Mouse (Mus musculus): ENCODE measurements around the gene Rps27l. TPM values are rescaled to one million over a fixed set of nuclear protein-coding genes. Genes with fewer than 3 reads are reported as not detected.

Rps27l gene
- total and polyA plus RNA-seq, 3 experiments, result 469 to 502 TPM; not detected in 1

DNA sequence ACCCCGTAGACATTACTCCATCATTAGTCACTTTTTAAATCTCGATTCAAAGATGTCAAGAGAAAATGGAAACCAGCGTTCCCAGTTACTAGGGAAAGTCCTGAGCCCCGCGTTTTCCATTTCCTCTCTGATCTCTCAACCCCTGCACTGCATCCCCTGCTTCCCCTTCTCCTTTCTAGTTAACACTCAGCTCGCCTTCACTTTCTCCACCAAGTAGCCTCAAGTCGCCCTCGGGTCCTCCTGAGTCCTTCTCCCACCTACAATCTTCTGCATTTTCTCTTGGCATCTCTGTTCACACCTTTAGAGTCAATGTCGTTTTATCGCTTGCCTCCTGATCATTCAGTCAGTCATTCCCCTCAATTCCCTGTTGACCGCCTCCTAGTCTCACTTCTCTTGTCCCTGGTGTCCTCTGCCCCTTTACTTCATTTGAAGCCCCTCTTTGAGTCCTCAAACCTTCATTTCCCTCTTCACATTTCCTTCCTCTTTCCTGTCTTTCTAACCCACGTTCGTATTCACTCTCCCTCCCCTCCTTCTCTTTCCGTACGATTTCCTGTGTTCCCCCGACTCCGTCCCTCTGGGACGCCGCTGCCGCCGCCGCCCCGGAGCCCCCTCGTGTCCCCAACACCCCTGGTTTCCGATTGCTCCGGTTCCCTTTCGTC is 27.1 kb upstream of the Rps27l start:
- H3K27me3 ChIP-seq (ENCODE audit: control insufficient read depth in 1 of 2, insufficient read depth in 2 of 2, low read length in 2 of 2), result no peaks in the 10 kb centered on the region
- H3K9me3 ChIP-seq (replicated peaks; ENCODE audit: insufficient read depth, low read length), result no peaks in the 10 kb centered on the region
- H3K4me1 ChIP-seq (ENCODE audit: control insufficient read depth in 1 of 2, insufficient read depth in 2 of 2, low read length in 2 of 2), result peaks cover 35 to 36% of the 10 kb centered on the region in 2 experiments
- DNase-seq (ENCODE audit: low read depth, low spot score), result peak; percentile 62
- peak overlapping the region; percentile 85 for H3K9ac ChIP-seq (ENCODE audit: control insufficient read depth, low read depth, low read length, poor library complexity, severe bottlenecking)
- peak overlapping the region; percentile 67 to 69 for H3K4me3 ChIP-seq (ENCODE audit: control insufficient read depth in 1 of 2, insufficient read depth in 1 of 2, low read depth in 2 of 2, low read length in 2 of 2)
- peak overlapping the region; percentile 57 for H3K27ac ChIP-seq (ENCODE audit: control insufficient read depth, low read depth, low read length)
- TF ChIP-seq MYC (IDR thresholded peaks at IDR 0.05; ENCODE audit: low read depth, low read length) (no peak), GATA1 (IDR thresholded peaks at IDR 0.05; ENCODE audit: low read depth, low read length) (no peak), JUND (IDR thresholded peaks at IDR 0.05; ENCODE audit: low read depth, low read length) (no peak), ZMIZ1 (IDR thresholded peaks at IDR 0.05; ENCODE audit: low read depth, low read length) (no peak), ELF1 (IDR thresholded peaks at IDR 0.05; ENCODE audit: low read depth, low read length) (0 out of 2 replicates have a peak, but pooled peaks have one; percentile 25)
- peaks cover 27% of the 10 kb centered on the region for H3K79me2 ChIP-seq (ENCODE audit: control insufficient read depth, insufficient read depth, low read length, poor library complexity)
- peaks cover 0 to 54% of the 10 kb centered on the region in 2 experiments; a peak in 2 of 4 replicates for H3K36me3 ChIP-seq (ENCODE audit: control insufficient read depth in 1 of 2, insufficient read depth in 2 of 2, low read length in 2 of 2)

DNA sequence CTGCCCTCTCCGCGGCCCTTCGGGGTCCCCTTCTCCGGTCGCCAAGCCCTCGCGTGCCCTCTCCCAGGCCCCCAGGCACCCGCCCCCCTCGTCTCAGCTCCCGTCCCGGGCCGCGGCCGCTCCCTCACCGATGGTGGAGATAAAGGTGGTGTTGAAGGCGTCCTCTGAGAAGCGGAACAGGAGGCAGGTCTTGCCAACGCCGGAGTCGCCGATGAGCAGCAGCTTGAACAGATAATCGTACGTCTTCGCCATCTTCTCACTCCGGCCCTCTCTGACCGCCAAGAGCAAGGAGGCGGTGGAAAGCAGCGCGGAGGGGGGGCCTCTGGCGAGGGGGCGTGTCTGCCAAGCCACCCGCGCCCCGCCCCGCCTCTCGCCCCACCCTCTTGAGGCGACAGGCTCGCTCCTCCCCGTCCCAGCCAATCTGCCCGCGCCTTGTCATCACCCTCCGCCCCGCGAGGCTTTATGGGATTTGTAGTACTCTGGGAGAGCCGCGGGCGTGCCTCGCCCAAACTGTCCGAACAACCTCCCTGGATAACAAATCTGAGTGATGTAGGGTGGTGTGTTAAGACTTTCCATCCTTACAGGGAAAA is 26.4 kb upstream of the Rps27l start, which contains the start of gene Rab8b:
Gene Rab8b (minus strand): TSS at position 306 of the 590 bp plus-strand sequence.
- Histone ChIP-seq H3K36me3 (ENCODE audit: control insufficient read depth in 1 of 2, insufficient read depth in 2 of 2, low read length in 2 of 2) (peaks cover 0 to 47% of the 10 kb centered on the region in 2 experiments; a peak in 2 of 4 replicates), H3K4me3 (ENCODE audit: control insufficient read depth in 1 of 2, insufficient read depth in 1 of 2, low read depth in 2 of 2, low read length in 2 of 2) (peak within 1 kb of the TSS; percentile 67 to 69), H3K27me3 (ENCODE audit: control insufficient read depth in 1 of 2, insufficient read depth in 2 of 2, low read length in 2 of 2) (no peaks in the 10 kb centered on the region), H3K27ac (ENCODE audit: control insufficient read depth, low read depth, low read length) (peak within 1 kb of the TSS; percentile 57), H3K4me1 (ENCODE audit: control insufficient read depth in 1 of 2, insufficient read depth in 2 of 2, low read length in 2 of 2) (peaks cover 29 to 30% of the 10 kb centered on the region in 2 experiments), H3K79me2 (ENCODE audit: control insufficient read depth, insufficient read depth, low read length, poor library complexity) (peaks cover 22% of the 10 kb centered on the region), H3K9me3 (replicated peaks; ENCODE audit: insufficient read depth, low read length) (no peaks in the 10 kb centered on the region), H3K9ac (ENCODE audit: control insufficient read depth, low read depth, low read length, poor library complexity, severe bottlenecking) (peak within 1 kb of the TSS; percentile 85)
- peak; percentile 97 for DNase-seq (ENCODE audit: low read depth, low spot score)
- TF ChIP-seq MYC (IDR thresholded peaks at IDR 0.05; ENCODE audit: low read depth, low read length) (no peak), RAD21 (IDR thresholded peaks at IDR 0.05; ENCODE audit: low read depth, low read length) (no peak), USF1 (IDR thresholded peaks at IDR 0.05; ENCODE audit: low read depth, low read length) (no peak), BHLHE40 (IDR thresholded peaks at IDR 0.05; ENCODE audit: borderline replicate concordance, low read depth, low read length) (no peak), MYB (IDR thresholded peaks at IDR 0.05; ENCODE audit: low read depth, low read length) (no peak), NELFE (IDR thresholded peaks at IDR 0.05; ENCODE audit: low read depth, low read length) (peak; percentile 78), MAFK (IDR thresholded peaks at IDR 0.05; ENCODE audit: borderline replicate concordance, low read depth, low read length) (no peak), MAX (IDR thresholded peaks at IDR 0.05; ENCODE audit: low read length) (no peak), POLR2AphosphoS5 (IDR thresholded peaks at IDR 0.05; ENCODE audit: borderline replicate concordance, low read depth, low read length) (no peak), HCFC1 (IDR thresholded peaks at IDR 0.05; ENCODE audit: low read depth, low read length) (peak; percentile 99), NRF1 (IDR thresholded peaks at IDR 0.05; ENCODE audit: insufficient read depth, low read depth, low read length, poor library complexity, severe bottlenecking) (no peak), POLR2A (IDR thresholded peaks at IDR 0.05; ENCODE audit: control insufficient read depth in 1 of 2, insufficient read depth in 1 of 2, low read depth in 1 of 2, low read length in 2 of 2, poor library complexity in 1 of 2) (peak; percentile 54 to 77; a peak in 3 of 4 replicates), CHD2 (IDR thresholded peaks at IDR 0.05; ENCODE audit: low read length) (no peak), E2F4 (IDR thresholded peaks at IDR 0.05; ENCODE audit: borderline replicate concordance, low read depth, low read length) (no peak), KAT2A (conservative IDR thresholded peaks at IDR 0.05; ENCODE audit: low read depth, low read length) (peak; percentile 91), RCOR1 (IDR thresholded peaks at IDR 0.05; ENCODE audit: low read depth, low read length) (no peak), CTCF (IDR thresholded peaks at IDR 0.05 in 2 of 3, conservative IDR thresholded peaks at IDR 0.05 in 1 of 3; ENCODE audit: control insufficient read depth in 1 of 3, insufficient read depth in 1 of 3, low read depth in 2 of 3, low read length in 3 of 3, poor library complexity in 1 of 3, severe bottlenecking in 1 of 3) (no peak), ZMIZ1 (IDR thresholded peaks at IDR 0.05; ENCODE audit: low read depth, low read length) (peak; percentile 66; the same call in 1 of the 2 replicates), UBTF (IDR thresholded peaks at IDR 0.05; ENCODE audit: borderline replicate concordance, insufficient read depth, low read depth, low read length) (0 out of 2 replicates have a peak, but pooled peaks have one; percentile 80), ZKSCAN1 (IDR thresholded peaks at IDR 0.05; ENCODE audit: low read depth, low read length) (no peak), TBP (IDR thresholded peaks at IDR 0.05; ENCODE audit: low read depth, low read length) (peak; percentile 61), TCF12 (IDR thresholded peaks at IDR 0.05; ENCODE audit: low read depth, low read length) (peak; percentile 42), GATA1 (IDR thresholded peaks at IDR 0.05; ENCODE audit: low read depth, low read length) (peak; percentile 36; the same call in 1 of the 2 replicates), SIN3A (IDR thresholded peaks at IDR 0.05; ENCODE audit: low read length) (peak; percentile 77), CHD1 (IDR thresholded peaks at IDR 0.05; ENCODE audit: low read depth, low read length) (no peak), POLR2AphosphoS2 (IDR thresholded peaks at IDR 0.05; ENCODE audit: low read length) (peak; percentile 59; the same call in 1 of the 2 replicates), ZNF384 (IDR thresholded peaks at IDR 0.05; ENCODE audit: low read depth, low read length) (no peak), ZC3H11A (IDR thresholded peaks at IDR 0.05; ENCODE audit: low read depth, low read length) (no peak; the same call in 1 of the 2 replicates)

Data from MEL (cell line).